Mouse (Mus musculus) lung, adult 2 months (tissue): ENCODE data around the gene Tm7sf3. TPM values are rescaled to one million over a fixed set of nuclear protein-coding genes. Genes with fewer than 3 reads are reported as not detected.

Experiments used
- DNase-seq: peaks from one replicate; pipeline ENCODE4 v3.0.0; 2022
- H3K4me1 ChIP-seq: fragments of 200-500 bp; 2 replicates; pipeline ENCODE4 v1.6.1; 2011; ENCODE audit warnings: low read length; ENCODE audit not compliant: control insufficient read depth, insufficient read depth
- H3K4me3 ChIP-seq: fragments of 200-500 bp; replicated peaks from 2 replicates; pipeline ENCODE3; 2011; ENCODE audit warnings: low read depth, mild to moderate bottlenecking, control low read depth, low read length; ENCODE audit errors: extremely low read depth
- CTCF ChIP-seq: fragments of 200-500 bp; IDR thresholded peaks from 2 replicates; pipeline ENCODE4 v1.5.1; 2011; ENCODE audit warnings: mild to moderate bottlenecking, low read length, control low read depth; ENCODE audit not compliant: insufficient read depth
- POLR2A ChIP-seq: fragments of 200-500 bp; IDR thresholded peaks from 2 replicates; pipeline ENCODE4 v1.6.1; 2011; ENCODE audit warnings: low read depth, mild to moderate bottlenecking, control low read depth, low read length, borderline replicate concordance; ENCODE audit errors: extremely low read depth
- WGBS: fragments of 180-500 bp; shearing (Covaris S2); methylation state at CpG from one replicate; pipeline ENCODE4 v1.1.7; 2018; 5-methylcytosine and 5-hydroxymethylcytosine counted together
- polyA plus RNA-seq: library from polyadenylated mRNA; depleted of rRNA; stranded (reverse); fragments of >200 nt; gene quantifications from 2 replicates; pipeline ENCODE4 v1.2.3, GENCODE M21; 2012; rRNA removed

The Tm7sf3 gene
- 15.8 and 20.2 TPM in 2 replicates for polyA plus RNA-seq

DNA sequence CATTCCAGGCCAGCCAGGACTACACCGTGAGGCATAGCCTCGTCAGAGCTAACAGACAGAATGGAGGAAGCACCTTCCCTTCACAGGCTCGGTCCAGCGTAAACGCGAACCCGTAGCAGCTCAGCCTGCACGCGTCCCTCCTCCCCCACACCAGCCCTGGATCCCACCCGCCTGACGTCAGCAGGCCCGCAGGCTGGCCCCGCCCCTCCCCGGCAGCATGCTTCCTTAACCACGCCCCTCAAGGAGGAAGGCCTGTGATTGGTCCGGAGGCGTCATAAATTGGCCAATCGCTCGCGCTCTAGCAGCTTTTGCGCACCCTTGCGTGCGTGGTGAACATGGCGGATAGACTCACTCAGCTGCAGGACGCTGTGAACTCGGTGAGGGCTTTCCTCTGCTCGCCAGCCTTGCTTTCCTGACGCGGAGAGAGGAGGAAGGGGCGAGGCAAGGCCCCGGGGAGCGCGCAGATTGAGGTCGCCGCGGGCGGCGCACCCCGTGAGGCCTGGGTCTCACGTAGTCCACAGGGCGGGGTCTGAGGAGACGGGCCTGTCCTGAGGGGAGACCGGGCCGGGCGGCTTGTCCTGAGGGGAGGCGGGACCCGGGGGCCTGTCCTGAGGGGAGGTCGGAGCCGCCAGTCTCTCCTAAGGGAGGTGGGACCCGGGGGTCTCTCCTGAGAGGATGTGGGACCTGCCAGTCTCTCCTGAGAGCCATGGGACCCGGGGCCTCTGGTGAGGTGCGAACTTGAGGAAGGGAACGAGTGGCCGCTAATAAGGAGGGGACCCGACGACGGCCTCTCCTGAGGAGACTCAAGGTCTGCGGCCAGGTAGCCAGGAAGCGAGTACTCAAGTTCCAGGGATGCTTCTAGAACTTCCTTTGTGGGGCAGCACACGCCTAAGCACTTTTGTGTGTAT lies at the start of gene Tm7sf3, which contains the start of gene Med21:
TSS of gene Tm7sf3 (minus strand) at position 549 of the 908 bp plus-strand sequence.
TSS of gene Med21 (plus strand) at position 272 of the 908 bp plus-strand sequence.
- peaks cover 8% of the 10 kb centered on the region for H3K4me1 ChIP-seq
- H3K4me3 ChIP-seq, result peak within 1 kb of the TSS; percentile 95
- WGBS, result under 1% methylated on average over 60 of the region's 60 CpGs
- DNase-seq, result peak; percentile 96
- peak; percentile 98 for TF ChIP-seq POLR2A
- TF ChIP-seq CTCF, result no peak

GRCm38 (mm10) chr6:146688861-146689260 lies 46.2 kb upstream of the Tm7sf3 start:
- TF ChIP-seq CTCF (no peak), POLR2A (no peak)
- 86% methylated on average over 5 of the region's 5 CpGs for WGBS
- DNase-seq, result no peak
- H3K4me1 ChIP-seq, result peaks cover 2% of the 10 kb centered on the region; the same call in 1 of the 2 replicates
- H3K4me3 ChIP-seq, result no peak overlapping the region

DNA sequence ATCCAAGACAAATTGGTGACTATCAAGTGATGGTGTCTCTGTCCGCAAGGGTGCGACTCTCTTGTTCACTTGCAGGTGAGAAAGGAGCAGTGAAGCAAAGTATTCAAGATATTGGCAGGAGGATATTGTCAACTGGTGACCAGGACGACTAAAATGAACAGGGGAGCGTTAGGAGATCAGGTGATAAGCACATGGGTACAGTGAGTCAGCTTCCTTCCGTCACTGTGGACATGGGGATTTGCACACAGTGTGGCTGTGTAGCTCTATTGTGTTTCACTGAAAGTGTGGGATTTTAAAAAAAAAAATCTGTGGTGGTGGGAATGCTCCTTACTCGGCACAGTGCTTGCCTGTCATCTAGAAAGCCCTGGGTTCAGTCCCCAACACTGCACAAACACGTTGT lies 45.4 kb upstream of the Tm7sf3 start:
- TF ChIP-seq CTCF (no peak), POLR2A (no peak)
- no peak for DNase-seq
- 79% methylated on average over 7 of the region's 7 CpGs for WGBS
- Histone ChIP-seq H3K4me1 (peaks cover 2% of the 10 kb centered on the region; the same call in 1 of the 2 replicates), H3K4me3 (no peak overlapping the region)

- TF ChIP-seq CTCF, result no peak
- no peak for TF ChIP-seq POLR2A
- no peak for DNase-seq
- H3K4me3 ChIP-seq, result no peak overlapping the region
- WGBS, result 58% methylated on average over 5 of the region's 5 CpGs
- H3K4me1 ChIP-seq, result peaks cover 2% of the 10 kb centered on the region; the same call in 1 of the 2 replicates
Observed at GRCm38 (mm10) chr6:146686463-146687196, 44.0 kb upstream of the Tm7sf3 start.

GRCm38 (mm10) chr6:146685781-146686308 lies 43.2 kb upstream of the Tm7sf3 start:
- peaks cover 2% of the 10 kb centered on the region; the same call in 1 of the 2 replicates for H3K4me1 ChIP-seq
- TF ChIP-seq CTCF, result peak; percentile 58
- no peak for TF ChIP-seq POLR2A
- DNase-seq, result peak; percentile 72
- 33% methylated on average over 17 of the region's 17 CpGs for WGBS
- peak overlapping the region; percentile 1 for H3K4me3 ChIP-seq

DNA sequence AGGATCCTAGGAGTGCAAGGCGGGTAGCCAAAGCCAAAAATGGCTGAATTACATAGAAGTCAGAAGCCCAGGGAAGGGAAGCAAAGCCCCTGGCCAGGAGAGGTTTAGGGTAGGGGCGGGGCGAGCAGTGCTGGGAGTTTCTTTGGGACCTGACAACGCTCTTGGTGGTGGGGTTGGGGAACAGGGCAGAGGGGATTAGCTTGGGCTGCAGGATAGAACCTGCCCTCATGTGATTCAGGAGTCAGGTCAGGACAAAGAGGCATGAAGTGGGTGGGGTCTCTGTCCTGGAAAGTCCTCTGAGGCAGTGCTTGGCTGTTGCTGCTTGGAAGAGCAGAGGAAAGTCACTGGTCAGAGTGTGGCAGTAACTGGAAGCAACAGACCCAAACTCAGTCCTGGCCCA lies 41.3 kb upstream of the Tm7sf3 start:
- Histone ChIP-seq H3K4me3 (no peak overlapping the region), H3K4me1 (peaks cover 2% of the 10 kb centered on the region; the same call in 1 of the 2 replicates)
- DNase-seq, result no peak
- 90% methylated on average over 4 of the region's 4 CpGs for WGBS
- no peak for TF ChIP-seq POLR2A
- no peak for TF ChIP-seq CTCF

GRCm38 (mm10) chr6:146678136-146679070 lies 35.8 kb upstream of the Tm7sf3 start:
- 61% methylated on average over 10 of the region's 10 CpGs for WGBS
- Histone ChIP-seq H3K4me3 (no peak overlapping the region), H3K4me1 (no peaks in the 10 kb centered on the region)
- TF ChIP-seq POLR2A, result no peak
- no peak for TF ChIP-seq CTCF
- DNase-seq, result no peak

DNA sequence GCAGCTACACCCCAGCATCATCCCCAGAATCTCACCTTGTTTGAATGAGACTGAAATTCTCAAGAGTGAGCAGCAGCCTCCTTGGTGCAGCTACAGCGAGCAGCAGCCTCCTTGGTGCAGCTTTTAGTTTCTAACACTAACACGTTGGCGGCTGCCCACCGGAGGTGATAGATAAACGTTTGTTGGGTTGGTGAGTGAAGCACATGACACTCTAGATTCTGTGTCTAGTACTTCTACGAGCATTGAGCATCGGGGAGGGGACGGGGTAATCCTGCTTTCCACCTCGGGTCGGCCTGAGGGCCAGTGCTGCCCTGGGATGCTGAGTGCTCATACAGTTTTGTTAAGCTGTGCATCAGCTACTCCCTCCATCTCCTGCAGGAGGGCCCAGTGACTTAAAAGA lies 34.3 kb upstream of the Tm7sf3 start:
- TF ChIP-seq POLR2A (no peak), CTCF (no peak)
- Histone ChIP-seq H3K4me1 (no peaks in the 10 kb centered on the region), H3K4me3 (no peak overlapping the region)
- WGBS, result 65% methylated on average over 10 of the region's 10 CpGs
- no peak for DNase-seq
